Mouse (Mus musculus) right cerebral cortex, adult 18-20 months (tissue): ENCODE results near the gene S100a2.

Source experiments
- DNase-seq: peaks from one replicate; pipeline ENCODE4 v3.0.0; 2022; ENCODE audit warnings: mixed read lengths

S100a2 gene

DNA sequence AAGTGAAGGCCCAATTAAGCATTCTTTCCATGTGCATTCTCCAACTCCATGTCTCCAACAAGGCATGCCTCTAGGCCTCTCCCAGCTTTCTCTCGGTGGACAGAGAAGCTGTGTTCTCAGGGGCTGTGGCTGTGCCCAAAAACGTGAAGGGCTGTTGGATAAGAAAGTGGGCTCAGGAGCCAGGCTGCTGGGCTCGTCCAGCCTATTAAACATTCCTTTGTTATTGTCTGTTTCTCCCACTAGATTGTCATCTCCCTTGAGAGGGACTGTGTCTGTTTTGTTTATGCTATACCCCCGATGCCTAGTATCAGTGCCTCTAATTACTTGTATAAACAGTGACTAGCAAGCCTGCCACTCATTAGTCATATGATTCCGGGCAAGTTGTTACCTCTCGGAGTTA lies 7.7 kb downstream of the S100a2 start:
- no peak for DNase-seq

DNA sequence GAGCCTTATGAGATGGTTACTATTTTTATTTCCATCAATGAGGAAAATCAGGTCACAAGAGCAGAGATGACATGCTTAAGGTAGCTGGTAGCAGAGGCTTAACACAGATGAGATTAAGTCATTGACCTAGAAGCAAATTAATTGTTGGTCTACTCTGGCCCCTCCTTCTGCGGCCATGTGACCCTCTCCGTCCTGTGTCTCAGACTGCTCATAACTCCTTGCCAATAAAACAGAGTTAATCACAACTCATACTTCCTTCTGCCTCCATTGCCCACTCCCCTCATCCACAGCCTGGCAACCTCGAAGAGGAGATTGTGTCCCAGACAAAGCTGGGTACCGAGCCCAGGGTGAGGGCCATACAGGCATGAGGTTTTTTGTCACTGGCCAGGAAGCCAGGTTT lies 8.2 kb downstream of the S100a2 start:
- no peak for DNase-seq

DNA sequence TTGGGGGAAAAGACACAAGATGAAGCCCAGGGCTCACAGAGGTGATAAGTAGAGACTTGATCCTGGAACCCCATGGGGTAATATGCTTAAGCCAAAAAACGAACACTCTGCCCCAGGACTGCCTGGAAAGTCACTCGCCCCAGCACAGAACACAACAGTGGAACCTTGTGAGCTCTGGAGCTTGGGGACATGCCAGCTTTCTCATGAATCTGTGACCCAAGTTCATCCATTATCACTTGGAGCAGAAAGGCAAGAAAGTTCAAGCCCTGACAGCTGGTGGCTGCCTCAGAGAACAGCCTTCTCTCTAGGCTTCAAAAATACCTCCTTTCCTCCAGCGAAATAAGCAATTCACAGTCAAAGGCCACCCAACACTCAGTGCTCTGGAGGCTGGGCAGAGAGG lies 9.4 kb downstream of the S100a2 start:
- DNase-seq, result no peak

DNA sequence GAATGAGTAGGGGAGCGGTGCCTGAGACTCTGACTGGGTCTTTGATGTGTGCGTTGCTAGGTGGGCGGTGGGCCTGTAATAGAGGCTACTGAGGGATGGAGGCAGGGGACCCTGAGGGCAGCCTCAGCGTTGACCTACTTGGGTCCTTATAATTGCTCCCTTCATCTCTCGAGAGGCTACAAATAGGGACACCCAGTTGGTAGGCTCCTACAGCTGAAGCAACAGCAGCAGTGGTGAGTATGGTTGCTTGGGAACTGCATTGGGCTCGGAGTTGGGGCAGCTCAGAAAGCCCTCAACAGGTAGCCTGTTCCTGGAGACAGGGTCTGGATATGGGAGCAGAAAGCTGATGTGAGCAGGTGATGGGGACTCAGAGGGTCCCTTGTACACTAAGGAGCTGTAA lies 10.0 kb downstream of the S100a2 start:
- no peak for DNase-seq

DNA sequence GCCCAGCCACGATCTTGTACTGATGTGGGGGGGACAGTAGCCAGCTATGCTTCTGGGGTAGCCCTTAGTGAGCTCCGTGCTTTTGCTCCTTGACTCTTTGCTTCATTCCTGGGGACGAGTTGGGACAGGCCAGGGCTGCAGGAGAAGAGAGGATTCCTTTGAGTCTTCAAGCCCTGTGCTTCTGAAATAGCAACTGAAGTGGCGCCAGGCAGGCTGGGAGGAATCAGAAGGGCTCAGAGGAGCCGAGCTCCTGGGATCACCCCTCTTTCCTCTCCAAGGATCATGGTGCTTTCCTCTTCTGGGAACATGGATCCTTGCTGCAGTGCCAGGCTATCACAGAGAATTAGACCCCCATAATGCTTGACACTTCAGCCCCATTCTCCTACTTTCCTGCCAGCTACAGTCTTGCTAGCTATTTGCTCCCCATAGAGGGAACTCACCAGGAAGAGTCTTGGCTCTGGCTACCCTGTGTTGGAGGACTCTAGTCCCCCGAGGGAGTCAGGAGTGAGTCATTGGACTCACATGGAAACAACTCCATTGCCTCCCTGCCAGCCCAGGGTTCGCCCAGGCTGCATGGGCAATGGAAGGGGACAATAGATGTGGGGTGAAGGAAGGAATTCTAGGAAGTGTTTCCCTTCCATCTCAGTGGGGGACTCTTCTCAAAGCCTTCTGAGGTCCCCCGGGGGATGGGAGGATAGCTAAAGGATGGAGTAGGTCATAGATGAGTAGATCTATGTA lies 10.6 kb downstream of the S100a2 start:
- DNase-seq, result no peak

DNA sequence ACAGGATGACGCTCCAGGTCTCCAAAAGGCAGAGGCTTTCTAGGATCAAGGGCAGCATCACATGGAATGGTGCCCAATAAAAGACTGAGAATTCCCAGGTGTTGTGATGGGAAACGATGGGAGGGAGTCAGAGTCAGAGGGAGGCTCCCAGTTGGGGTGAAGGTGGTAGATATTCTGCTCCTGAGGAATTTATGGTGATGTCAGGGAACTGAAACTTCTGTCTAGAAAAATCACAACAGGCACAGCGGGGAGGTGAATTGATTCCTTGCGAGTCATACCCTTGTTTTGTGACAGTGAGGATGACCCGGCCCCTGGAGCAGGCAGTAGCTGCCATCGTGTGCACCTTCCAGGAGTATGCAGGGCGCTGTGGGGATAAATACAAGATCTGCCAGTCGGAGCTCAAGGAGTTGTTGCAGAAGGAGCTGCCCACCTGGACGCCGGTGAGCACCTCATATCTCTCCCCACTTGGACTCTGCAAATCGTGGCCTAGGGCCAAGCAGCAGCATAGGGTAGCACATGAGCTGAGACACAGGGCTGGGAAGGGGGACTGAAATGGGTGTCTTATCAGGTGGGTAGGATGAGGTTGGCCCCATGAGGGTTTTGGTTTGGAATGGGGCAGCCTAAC lies 11.6 kb downstream of the S100a2 start, which contains the start of gene Gm42674:
TSS of gene Gm42674 (plus strand) at position 419 of the 625 bp plus-strand sequence.
- DNase-seq, result no peak

DNA sequence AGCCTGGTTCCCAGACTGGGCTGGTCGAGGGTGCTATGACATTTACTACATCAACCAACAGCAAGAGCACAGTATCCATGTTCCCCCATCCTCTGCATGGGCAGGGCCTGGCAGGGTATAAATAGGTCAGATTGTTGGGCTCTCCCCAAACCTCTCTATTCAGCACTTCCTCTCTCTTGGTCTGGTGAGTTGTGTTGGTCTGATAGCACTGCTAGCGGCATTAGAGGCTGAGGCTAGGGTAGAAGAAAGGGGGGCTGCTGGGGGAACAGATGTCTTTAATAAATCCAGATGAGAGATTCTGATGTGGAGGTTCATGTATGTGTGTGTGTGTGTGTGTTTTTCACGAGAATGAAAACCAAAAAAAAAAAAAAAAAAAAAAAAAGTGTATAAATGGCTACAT lies 13.6 kb downstream of the S100a2 start, which contains the start of gene S100a4:
TSS of gene S100a4 (plus strand) at position 149 of the 400 bp plus-strand sequence.
- no peak for DNase-seq

DNA sequence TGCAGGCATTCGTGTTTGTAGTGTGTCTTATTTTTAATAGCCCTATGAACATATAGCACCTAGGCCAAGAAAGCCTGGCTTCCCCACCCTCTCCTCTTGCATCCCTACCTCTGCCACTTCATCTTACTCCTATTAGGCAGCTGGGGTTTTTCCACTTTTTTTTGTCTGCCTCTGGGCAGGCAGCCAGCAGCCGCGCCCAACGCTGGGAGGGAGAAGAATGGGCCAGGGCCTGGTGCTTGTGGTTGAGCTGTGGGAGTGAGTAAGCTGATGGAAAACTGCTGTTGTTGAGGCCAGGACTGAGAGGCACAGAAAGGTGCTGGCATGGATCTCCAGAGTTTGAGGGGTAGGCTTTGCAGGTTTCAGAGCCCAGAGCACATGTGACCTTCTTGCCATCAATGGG lies 14.4 kb downstream of the S100a2 start:
- peak; percentile 70 for DNase-seq

DNA sequence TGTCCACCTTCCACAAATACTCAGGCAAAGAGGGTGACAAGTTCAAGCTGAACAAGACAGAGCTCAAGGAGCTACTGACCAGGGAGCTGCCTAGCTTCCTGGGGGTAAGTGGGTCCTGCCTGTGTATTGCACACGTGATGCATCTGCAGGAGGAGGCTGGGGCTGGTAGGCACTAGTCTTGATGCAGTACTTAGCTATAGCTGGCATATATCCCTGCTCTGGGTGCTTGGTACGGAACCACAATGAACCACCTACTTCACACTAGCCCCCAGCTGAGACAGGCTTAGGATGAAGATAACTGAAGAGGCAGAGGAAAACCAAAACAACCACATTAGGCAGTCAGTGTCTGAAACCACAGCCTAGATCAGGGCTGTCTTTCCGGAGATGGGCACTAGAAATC lies 15.0 kb downstream of the S100a2 start:
- DNase-seq, result no peak

DNA sequence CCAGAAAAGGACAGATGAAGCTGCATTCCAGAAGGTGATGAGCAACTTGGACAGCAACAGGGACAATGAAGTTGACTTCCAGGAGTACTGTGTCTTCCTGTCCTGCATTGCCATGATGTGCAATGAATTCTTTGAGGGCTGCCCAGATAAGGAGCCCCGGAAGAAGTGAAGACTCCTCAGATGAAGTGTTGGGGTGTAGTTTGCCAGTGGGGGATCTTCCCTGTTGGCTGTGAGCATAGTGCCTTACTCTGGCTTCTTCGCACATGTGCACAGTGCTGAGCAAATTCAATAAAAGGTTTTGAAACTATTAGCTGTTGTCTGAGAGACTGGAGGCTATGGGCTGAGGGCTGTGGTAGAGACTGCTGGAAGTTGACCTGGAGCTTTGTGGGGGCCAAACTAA lies 15.7 kb downstream of the S100a2 start:
- no peak for DNase-seq

DNA sequence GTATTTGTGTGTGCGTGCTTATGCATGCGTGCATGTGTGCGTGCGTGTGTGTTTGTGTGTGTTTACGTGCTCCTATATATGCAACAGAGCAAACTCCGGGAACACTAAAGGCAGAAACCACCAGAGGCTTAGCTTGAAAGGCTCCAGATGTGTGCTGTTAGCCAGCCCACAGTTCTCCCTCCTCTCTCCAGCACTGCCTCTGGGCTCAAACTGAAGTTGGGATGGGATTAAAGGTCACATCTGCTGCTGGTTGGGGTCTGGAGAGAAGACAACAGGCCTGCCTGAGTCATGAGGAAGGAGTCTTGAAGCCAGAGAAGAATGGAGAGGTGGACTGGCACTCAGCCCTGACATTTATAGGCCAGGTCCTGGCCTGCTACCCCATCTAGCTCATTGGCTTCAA lies 16.1 kb downstream of the S100a2 start:
- no peak for DNase-seq

DNA sequence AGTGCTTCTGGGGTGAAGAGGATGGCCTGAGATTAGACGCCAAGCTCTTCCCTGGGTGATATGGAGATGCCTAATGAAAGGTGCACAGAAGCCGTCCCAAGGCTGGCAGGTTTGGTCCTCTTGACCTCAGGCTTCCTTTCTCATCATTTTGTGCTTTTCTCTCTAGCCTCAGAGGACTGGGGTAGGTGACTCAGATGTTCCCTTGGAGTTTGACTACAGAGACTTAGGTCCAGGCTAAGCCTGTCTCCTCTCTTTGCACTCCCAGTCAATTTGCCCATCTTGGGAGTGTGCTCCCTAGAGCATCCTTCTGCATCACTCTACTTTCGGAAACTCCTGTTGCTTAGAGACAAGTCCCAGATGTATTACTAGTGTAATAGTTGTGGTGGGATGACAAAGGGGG lies 17.3 kb downstream of the S100a2 start:
- no peak for DNase-seq

DNA sequence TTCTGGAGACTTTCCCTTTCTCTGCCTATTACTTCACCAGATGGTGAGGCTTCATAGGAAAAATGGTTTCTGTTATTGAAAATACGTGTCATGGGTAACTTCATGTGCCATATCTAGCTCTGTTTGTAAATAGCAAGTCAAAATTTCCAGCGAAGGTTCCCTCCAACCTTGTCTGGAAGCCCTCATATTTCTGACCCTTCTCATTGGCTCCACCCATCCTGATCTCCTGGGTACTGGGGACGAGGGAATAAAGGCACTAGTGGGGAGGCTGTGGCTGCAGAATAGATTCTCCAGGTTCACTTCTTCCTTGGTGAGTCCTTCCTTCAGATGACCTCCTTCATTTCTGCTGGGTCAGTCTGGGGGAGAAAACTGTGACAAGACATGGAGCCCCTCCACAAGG lies 18.2 kb downstream of the S100a2 start, which contains the start of gene S100a5:
TSS of gene S100a5 (plus strand) at position 301 of the 400 bp plus-strand sequence.
- DNase-seq, result no peak

DNA sequence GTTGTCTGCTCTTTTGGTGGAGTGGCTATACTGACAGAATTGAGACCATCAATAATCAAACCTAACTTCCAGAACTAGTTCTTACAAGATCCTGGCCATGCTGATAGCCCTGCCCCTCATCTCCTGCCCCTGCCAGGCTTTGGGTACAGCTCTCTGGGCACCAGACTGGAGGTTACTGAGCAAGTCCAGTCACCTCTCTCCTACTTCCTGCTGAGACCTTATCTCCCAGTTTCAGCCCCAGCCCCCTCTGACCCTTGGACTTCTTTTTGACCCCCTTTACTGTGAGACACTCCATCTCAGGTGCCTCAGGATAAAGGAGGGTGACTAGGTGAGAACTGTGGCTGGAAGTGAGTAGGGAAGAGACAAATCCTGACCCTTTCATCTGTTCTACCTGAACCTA lies 19.1 kb downstream of the S100a2 start:
- DNase-seq, result no peak

DNA sequence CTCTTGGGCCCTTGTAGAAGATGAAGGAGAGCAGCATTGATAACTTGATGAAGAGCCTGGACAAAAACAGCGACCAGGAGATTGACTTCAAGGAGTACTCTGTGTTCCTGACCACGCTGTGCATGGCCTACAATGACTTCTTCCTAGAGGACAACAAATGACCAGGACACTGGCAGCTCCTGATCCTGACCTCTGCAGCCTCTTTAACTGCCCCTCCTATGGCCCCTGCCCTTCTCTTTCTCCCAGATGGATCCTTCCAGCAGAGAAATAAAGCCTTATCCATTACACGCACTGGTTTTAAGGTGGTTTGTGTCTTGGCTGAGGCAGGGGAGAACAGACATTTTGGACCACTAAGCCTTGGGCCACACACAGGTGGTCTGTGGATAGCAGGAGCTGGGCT lies 21.4 kb downstream of the S100a2 start:
- no peak for DNase-seq

DNA sequence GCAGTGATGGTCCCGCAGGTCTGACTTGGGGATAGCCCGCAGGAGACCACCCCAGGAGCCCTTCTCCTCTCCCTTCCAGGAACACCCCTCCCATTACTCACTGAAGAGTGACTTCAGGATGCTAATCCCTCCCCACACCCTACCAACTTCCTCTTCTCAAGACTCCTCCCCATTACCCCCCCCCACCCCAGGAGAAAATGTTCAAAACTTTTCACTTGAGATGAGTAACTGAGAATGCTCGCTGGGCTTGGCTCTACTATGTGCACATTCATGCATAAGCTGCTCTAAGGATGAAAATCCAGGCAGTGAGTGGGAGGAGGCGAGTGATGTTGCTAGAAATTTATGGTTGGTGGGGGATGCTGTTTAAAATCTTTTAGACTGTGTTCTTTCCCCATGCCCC lies 22.0 kb downstream of the S100a2 start:
- no peak for DNase-seq

DNA sequence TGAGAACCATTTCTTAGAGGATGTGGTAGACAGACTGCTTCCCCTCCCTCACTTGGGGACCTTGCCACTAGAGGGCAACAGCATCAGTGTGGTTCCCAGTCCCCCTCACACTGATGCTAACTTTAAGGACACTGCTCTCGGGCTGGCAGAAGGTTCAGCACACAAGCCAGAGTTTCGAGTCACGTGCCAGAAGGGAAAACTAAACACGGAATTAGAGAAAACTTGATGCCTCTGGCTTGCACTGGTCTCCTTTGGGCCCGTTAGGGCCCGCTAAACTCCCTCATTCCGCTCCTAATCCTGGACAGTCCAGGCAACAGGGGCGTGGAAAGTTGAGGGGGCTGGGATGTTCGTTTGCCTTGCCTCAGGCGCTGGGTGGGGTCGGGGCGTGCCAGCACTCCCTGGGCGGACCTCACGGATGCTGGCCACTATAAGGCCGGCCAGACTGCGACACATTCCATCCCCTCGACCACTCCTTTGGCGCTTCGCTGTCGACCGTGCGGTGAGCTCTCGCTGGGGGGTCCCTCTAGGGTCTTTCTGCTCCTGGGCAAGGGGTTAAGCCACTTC lies 22.8 kb downstream of the S100a2 start, which contains the start of gene S100a6:
TSS of gene S100a6 (plus strand) at position 155 of the 564 bp plus-strand sequence.
- peak; percentile 48 for DNase-seq

DNA sequence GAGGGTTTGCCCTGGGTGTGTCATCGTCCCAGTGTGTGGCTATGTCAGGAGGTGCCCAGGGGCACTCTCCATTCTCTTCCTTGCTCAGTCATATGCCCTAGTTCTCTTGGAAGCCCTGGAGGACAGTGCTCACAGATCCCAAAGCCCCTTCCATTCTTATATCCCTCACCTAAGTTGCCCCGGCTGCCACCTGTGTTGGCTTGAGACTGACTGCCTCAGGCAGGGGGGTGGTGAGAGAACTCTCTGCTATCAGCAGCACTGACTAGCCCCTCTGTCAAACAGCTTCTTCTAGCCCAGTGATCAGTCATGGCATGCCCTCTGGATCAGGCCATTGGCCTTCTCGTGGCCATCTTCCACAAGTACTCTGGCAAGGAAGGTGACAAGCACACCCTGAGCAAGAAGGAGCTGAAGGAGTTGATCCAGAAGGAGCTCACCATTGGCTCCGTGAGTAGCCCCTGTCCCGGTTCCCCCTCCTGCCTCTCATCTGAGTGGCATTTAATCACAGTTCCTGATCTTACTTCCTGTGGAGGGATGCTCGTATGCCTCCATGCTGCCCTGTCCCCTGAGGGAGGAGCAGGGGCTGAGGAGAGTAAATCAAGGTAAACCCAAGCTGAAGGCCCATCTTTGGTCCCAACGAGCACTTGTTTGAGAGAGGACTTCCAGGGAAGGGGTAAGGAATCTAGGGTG lies 23.6 kb downstream of the S100a2 start:
- no peak for DNase-seq

DNA sequence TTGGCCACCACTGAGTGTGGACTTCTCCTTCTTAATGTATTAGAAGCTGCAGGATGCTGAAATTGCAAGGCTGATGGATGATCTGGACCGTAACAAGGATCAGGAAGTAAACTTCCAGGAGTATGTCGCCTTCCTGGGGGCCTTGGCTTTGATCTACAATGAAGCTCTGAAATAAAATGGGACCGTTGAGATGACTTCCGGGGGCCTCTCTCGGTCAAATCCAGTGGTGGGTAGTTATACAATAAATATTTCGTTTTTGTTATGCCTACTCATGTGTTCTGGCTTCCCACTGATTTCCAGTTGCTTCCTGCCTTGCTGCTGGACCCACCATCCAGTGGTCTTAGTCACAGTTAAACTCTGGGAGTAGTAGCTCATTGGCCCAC lies 24.1 kb downstream of the S100a2 start:
- no peak for DNase-seq

DNA sequence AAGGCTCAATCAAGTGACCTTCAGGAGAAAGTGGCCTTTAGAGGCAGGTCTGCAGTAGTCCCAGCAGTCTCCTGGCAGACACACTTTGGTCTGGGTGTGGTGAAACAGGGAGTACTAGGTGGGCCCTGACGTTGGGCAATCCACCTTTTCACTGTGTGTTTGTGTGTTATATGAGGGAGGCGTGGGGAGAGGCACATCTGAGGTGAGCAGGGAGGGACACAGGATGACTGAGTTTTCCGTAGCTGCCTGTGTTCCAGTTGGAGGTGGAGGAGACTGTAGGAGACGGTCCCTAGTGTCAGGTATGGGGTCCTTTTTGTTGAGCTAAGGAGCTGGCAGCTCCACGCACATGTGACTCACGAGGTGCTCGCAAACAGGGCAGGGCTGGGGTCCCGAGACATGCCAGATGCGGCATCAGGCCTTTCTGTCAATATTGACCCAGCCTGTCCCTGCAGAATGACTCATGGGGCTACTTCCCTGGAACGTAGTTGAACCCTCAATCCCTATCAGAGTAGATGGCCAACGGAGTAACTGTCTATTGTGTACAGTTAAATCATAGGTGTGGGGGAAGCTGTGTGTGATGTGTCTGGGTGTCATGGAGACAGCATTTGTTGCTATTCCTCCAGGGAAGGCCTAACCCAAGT lies 24.7 kb downstream of the S100a2 start:
- no peak for DNase-seq

DNA sequence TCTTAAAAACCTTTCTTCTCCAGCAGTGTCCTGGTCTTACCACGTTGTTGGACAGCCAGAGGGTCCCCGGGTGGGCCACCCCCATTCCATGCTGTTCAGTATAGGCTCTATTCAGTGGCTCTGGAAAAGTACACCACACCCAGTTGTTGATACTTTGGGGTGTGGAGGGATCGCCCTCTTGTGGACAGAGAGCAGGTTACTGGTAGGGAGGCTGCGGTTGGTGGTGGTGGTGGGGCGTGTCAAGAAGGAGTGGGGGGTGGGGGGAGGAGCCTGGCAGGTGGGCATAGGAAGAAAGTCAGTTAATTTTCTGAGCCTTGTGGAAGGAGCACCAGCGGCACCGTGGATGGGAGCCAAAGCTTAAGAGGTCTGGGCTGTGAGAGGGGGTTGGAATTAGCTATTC lies 25.4 kb downstream of the S100a2 start:
- DNase-seq, result peak; percentile 83

DNA sequence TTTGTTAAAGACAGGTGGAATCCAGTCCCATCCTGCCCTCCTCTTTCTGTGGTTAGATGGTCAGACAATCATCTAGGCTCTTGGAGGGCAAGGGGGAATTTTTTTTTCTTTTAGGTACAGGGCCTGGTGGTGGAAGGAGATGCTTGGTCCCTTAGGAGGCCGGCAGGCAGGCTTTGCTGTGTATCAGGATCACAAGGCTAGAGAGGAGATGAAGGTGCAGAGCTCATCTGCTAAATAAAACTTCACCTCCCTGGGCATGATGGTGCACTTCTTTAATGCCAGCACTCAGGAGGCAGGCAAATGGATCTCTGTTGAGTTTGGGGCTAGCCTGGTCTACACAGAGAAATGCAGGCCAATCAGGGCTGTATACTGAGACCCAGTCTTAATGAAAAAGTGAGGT lies 25.9 kb downstream of the S100a2 start:
- DNase-seq, result no peak

DNA sequence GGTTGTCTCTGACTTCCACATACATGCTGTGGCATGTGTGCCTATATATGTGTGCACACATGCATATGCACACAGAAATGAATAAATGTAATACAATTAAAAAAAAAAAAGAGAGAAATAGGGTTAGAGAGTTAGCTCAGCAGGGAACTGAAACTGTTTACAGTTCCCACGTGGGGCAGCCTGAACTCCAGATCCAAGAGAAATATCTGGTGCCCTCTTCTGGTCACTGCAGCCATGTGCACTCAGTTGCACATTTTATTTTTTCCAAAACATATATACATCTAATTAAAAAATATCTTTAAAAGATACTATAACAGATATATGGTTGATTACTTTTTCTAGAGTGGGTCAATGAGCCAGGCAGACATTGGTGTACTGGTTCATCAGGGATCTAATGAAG lies 27.5 kb downstream of the S100a2 start:
- no peak for DNase-seq
